Mouse (Mus musculus) brown adipose tissue, adult 24 weeks (tissue): ENCODE data around the gene Irak4. TPM values are rescaled to one million over a fixed set of nuclear protein-coding genes. Genes with fewer than 3 reads are reported as not detected.
A peak's percentile ranks its signal among the peaks of the same experiment; 100 is the strongest.

Source experiments
- H3K27ac ChIP-seq: fragments of 200-500 bp; replicated peaks from 2 replicates; pipeline ENCODE4 v1.5.1; 2012; ENCODE audit warnings: low read depth, mild to moderate bottlenecking, low read length
- H3K4me1 ChIP-seq: fragments of 200-500 bp; 2 replicates; pipeline ENCODE4 v1.6.1; 2012; ENCODE audit warnings: low read length, mixed read lengths; ENCODE audit not compliant: control insufficient read depth, insufficient read depth, insufficient read length
- H3K4me3 ChIP-seq: fragments of 200-500 bp; 2 replicates; pipeline ENCODE4 v1.5.1; 2012; ENCODE audit warnings: low read depth, mild to moderate bottlenecking, low read length, moderate library complexity; ENCODE audit not compliant: insufficient read depth
- polyA plus RNA-seq: library from polyadenylated mRNA; stranded (reverse); fragments of >200 nt; gene quantifications from 2 replicates; pipeline ENCODE4 v1.2.4, GENCODE M21; 2012; ENCODE audit not compliant: missing spikeins, insufficient read depth, insufficient read length

The Irak4 gene
- polyA plus RNA-seq, 1 experiment: 6.0 TPM

DNA sequence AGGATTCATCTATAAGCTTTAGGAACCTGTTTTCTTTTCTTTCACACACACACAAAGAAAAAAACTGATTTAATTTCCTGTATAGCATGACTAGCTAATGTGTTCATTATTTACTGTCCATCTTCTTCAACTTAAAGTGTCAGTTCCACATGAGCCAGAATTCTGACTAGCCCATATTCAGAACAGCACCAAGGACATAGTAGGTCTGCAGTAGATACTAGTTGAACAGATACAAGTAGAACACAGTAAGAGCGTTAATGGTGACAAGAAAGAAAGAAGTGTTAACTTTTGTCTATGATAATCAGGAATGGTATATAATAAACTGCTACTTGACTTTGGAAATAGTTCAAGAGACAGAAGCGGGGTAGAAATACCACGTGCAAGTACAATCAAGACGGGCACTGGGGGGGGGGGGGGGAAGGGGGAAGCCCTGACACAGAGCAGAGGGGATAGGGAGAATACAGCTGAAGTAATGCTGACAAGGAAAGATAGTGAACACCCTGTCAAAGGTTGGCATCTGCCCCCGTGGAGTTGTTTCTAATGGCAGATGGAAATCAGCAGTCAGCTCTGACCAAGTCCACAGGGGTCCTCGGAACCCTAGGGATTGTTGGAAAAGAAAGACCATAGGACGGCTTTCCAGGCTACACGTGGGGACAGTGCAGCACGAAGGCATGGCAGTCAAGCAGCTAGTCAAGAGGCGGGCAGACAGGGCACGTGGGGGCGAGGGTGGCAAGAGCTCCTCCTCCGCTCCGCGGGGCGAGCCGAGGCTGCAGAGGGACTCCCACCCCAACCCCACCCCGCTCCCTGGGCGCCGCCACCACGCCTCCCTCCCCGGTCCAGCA lies 655 bp upstream of the Irak4 start:
- no peak overlapping the region for H3K27ac ChIP-seq
- H3K4me1 ChIP-seq: no peaks in the 10 kb centered on the region
- H3K4me3 ChIP-seq: peak overlapping the region; percentile 99

- peak overlapping the region; percentile 99 for H3K4me3 ChIP-seq
- peak overlapping the region; percentile 95 for H3K27ac ChIP-seq
- no peaks in the 10 kb centered on the region for H3K4me1 ChIP-seq
Observed at GRCm38 (mm10) chr15:94544052-94544636, 701 bp downstream of the Irak4 start.

GRCm38 (mm10) chr15:94544844-94545243 lies 1.4 kb downstream of the Irak4 start:
- H3K4me1 ChIP-seq: no peaks in the 10 kb centered on the region
- H3K4me3 ChIP-seq: no peak overlapping the region
- no peak overlapping the region for H3K27ac ChIP-seq

DNA sequence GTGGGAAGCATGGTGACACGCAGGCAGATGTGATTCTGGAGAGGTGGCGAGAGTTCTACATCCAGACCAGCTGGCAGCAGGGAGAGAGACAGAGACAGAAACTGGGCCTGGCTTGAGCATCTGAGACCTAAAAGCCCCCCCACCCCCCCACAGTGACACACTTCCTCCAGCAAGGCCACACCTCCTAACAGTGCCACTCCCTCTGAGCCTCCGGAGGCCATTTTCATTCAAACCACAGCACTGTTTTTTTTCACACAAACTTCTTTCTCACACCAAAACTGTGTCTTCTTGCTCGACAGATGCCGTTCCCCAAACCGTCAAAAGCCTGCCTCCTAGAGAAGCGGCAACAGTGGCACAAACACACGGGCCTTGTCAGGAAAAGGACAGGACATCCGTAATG lies 10.1 kb downstream of the Irak4 start:
- Histone ChIP-seq H3K4me1 (no peaks in the 10 kb centered on the region), H3K4me3 (no peak overlapping the region), H3K27ac (no peak overlapping the region)

- Histone ChIP-seq H3K4me3 (no peak overlapping the region), H3K27ac (no peak overlapping the region), H3K4me1 (no peaks in the 10 kb centered on the region)
Observed at GRCm38 (mm10) chr15:94557442-94557841, 14.0 kb downstream of the Irak4 start.

DNA sequence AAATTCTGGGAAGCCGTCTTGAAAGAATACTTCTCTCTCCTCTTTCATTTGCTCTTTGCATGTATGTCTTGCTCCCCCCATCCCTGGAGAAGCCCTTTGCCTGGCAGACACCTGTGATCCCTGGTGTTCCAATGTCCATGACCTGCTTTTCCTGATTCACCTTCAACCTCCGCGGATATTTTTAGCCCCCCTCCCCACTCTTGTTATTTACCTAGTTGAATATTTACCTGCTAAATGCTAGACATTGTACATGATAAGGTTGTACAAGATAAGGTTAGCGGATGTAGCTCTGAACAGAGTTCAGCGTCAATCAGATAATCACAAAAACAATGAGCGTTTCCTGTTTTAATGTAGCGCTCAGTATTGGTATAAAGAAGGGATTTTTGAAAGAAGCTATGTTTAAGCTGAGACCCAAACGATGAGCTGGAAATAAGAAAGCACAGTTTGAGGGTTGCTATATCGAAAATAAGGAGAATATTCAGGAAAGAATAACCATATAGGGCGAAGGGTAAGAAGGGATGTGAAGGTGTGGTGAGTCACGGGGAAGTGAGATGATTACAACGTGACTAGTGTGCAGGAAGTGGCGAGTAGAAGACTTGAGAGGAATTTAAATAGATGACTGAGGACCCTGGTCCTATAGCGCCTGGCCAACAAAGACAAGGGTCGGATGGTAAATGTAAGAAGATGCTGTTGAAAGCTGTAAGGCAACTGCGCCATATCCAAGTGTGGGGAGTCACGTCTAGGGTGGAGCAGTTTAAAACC lies 15.6 kb downstream of the Irak4 start:
- no peaks in the 10 kb centered on the region for H3K4me1 ChIP-seq
- H3K4me3 ChIP-seq: no peak overlapping the region
- H3K27ac ChIP-seq: no peak overlapping the region

GRCm38 (mm10) chr15:94564909-94565308 lies 21.5 kb downstream of the Irak4 start:
- Histone ChIP-seq H3K4me1 (no peaks in the 10 kb centered on the region), H3K4me3 (no peak overlapping the region), H3K27ac (no peak overlapping the region)

GRCm38 (mm10) chr15:94565854-94566253 lies 22.4 kb downstream of the Irak4 start:
- no peak overlapping the region for H3K27ac ChIP-seq
- H3K4me1 ChIP-seq: no peaks in the 10 kb centered on the region
- H3K4me3 ChIP-seq: no peak overlapping the region

GRCm38 (mm10) chr15:94568496-94569182 lies 25.2 kb downstream of the Irak4 start:
- Histone ChIP-seq H3K27ac (no peak overlapping the region), H3K4me1 (no peaks in the 10 kb centered on the region)

DNA sequence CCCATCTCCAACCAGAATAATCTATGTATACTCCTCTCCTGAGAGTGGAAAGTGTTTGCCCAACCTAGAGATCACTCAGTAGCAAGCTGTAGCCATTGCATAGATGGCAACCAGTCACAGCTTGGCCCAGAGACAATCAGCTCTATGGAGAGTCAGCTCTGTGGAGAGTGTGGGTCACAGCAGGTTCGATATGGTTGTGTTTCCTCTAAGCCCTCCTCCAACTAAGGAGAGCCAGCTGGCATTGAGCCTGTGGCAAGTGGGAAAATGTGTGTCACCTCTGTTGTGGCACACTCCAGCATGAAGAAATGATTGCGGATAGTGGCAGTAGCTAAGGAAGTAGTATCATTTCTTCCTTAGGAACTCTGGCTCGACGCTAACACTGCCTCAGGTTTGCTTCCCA lies 28.1 kb downstream of the Irak4 start:
- Histone ChIP-seq H3K27ac (no peak overlapping the region), H3K4me1 (no peaks in the 10 kb centered on the region), H3K4me3 (no peak overlapping the region)

More at GRCm38 (mm10) chr15:94568496-94569182, 25.2 kb downstream of the Irak4 start:
- H3K4me3 ChIP-seq: no peak overlapping the region

DNA sequence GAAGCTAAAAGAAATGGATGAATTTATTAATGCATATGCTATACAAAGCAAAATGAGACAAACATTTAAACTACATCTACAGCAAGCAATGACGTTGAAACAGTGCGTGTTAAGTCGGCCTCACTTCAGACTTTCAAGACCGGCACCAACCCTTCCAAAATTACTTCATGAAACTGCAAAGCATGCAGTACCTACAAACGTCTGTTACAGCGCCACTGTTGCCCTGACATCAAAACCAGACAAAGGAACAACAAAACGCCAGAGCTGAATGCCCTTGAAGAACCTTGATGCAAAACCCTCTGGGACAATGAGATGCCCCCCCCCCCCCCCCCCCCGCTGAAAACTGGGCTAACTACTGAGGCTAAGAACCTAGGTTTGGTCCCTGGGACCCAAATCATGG lies 29.3 kb downstream of the Irak4 start:
- no peaks in the 10 kb centered on the region for H3K4me1 ChIP-seq
- H3K4me3 ChIP-seq: no peak overlapping the region
- H3K27ac ChIP-seq: no peak overlapping the region

DNA sequence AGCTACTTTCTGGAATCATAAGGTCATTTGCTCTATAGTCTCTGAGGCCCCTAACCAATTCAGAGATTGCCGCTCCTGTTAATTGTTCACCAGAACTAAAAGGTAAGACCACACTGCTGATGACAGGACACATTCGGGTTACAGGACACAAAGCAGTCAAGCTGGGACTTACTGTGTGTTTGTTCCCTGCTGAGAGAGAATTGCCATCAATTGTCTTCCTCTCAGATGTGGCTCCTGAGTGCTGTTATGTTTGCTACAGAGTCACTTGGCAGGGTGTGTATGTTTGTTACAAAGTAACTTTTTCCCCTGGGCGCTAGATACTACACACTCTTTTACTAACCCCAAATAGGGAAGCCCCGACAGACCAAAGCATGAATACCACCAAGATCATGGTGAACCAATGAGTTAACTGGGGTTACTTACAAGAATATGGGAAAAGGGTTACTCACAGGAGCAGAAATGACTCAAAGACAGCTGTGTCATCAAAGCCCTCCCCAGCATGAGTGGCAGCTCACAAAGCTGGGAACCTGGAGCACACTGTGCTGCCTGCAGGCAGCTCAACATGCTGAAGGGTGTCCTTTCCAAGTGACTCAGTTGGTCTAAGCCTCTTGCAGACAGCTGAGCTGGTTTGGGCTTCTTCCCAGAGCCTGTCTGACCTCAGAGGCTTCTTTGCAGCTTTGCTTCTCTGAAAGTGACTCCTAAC lies 31.3 kb downstream of the Irak4 start:
- Histone ChIP-seq H3K4me1 (no peaks in the 10 kb centered on the region), H3K27ac (no peak overlapping the region), H3K4me3 (no peak overlapping the region)

GRCm38 (mm10) chr15:94582000-94582593 lies 38.7 kb downstream of the Irak4 start:
- no peak overlapping the region for H3K4me3 ChIP-seq
- H3K27ac ChIP-seq: no peak overlapping the region; the same call in 1 of the 2 replicates
- 0 out of 2 replicates have a peak, but pooled peaks cover 4% of the 10 kb centered on the region for H3K4me1 ChIP-seq

DNA sequence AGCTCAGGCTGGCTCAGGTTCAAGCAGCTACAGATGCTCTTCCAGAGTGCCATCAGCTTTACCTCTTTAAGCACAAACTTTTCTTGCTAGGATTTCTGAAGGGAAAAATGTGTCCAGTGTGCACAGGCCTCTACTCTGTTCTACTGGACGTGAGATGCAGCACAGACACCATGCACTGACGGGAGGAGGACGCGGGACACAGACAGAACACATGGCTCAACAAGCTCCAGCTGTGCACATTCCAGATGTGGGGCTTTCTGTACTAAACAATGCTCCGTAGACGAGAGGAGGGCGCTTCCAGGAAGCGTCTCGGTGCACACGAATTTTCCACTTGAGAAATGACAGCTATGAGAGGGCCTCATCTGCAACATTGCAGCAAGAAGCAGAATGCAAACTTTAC lies 39.7 kb downstream of the Irak4 start:
- 0 out of 2 replicates have a peak, but pooled peaks cover 4% of the 10 kb centered on the region for H3K4me1 ChIP-seq
- H3K27ac ChIP-seq: no peak overlapping the region
- no peak overlapping the region for H3K4me3 ChIP-seq
